Mouse (Mus musculus): Measurements from ENCODE around the gene Fbxo27.
"Not testable (repeated sequence)": the region's sequence is repeated elsewhere in the genome, so short reads cannot be mapped to it uniquely, and the experiment has no call there.

The Fbxo27 gene

GRCm38 (mm10) chr7:28692545-28693320, at the start of gene Fbxo27:
Fbxo27 (plus strand) TSS chr7:28692849.
- peak; percentile 62 for DNase-seq

GRCm38 (mm10) chr7:28645366-28645765, 47.3 kb upstream of the Fbxo27 start:
- DNase-seq, result no peak

GRCm38 (mm10) chr7:28645947-28646475, 46.6 kb upstream of the Fbxo27 start:
- no peak for DNase-seq

- no peak for DNase-seq
These were observed 45.6 kb upstream of the Fbxo27 start for GRCm38 (mm10) chr7:28647016-28647415.

GRCm38 (mm10) chr7:28651157-28651556, 41.5 kb upstream of the Fbxo27 start:
- no peak for DNase-seq

GRCm38 (mm10) chr7:28656430-28656829, 36.2 kb upstream of the Fbxo27 start:
- DNase-seq, result no peak

- peak; percentile 40 for DNase-seq
These were observed 26.7 kb upstream of the Fbxo27 start for GRCm38 (mm10) chr7:28665620-28666579.

- no peak for DNase-seq
These were observed 21.5 kb upstream of the Fbxo27 start for GRCm38 (mm10) chr7:28671172-28671571.

- DNase-seq, result no peak
These were observed 20.4 kb upstream of the Fbxo27 start for GRCm38 (mm10) chr7:28672276-28672675.

GRCm38 (mm10) chr7:28672786-28673185, 19.9 kb upstream of the Fbxo27 start:
- not testable (repeated sequence) for DNase-seq

- no peak for DNase-seq
These were observed 17.7 kb upstream of the Fbxo27 start for GRCm38 (mm10) chr7:28674994-28675393.

- no peak for DNase-seq
These were observed 16.9 kb upstream of the Fbxo27 start for GRCm38 (mm10) chr7:28675746-28676145.

- DNase-seq, result no peak
These were observed 15.7 kb upstream of the Fbxo27 start for GRCm38 (mm10) chr7:28676811-28677541.

- DNase-seq, result no peak
These were observed 15.0 kb upstream of the Fbxo27 start for GRCm38 (mm10) chr7:28677624-28678023.

- DNase-seq, result no peak
These were observed 1.6 kb upstream of the Fbxo27 start for GRCm38 (mm10) chr7:28691075-28691474.

GRCm38 (mm10) chr7:28693321-28693966, 795 bp downstream of the Fbxo27 start:
- peak; percentile 52 for DNase-seq

- no peak for DNase-seq
These were observed 1.8 kb downstream of the Fbxo27 start for GRCm38 (mm10) chr7:28694423-28694822.

- no peak for DNase-seq
These were observed 2.4 kb downstream of the Fbxo27 start for GRCm38 (mm10) chr7:28694966-28695511.

- DNase-seq, result no peak
These were observed 4.6 kb downstream of the Fbxo27 start for GRCm38 (mm10) chr7:28697277-28697676.

- no peak for DNase-seq
These were observed 7.6 kb downstream of the Fbxo27 start for GRCm38 (mm10) chr7:28700269-28700668.

GRCm38 (mm10) chr7:28701306-28701705, 8.7 kb downstream of the Fbxo27 start:
- not testable (repeated sequence) for DNase-seq

- DNase-seq, result no peak
These were observed 10.0 kb downstream of the Fbxo27 start for GRCm38 (mm10) chr7:28702601-28703143.
